Mouse (Mus musculus): ENCODE measurements around the gene Med25.

- TF ChIP-seq CTCF (IDR thresholded peaks at IDR 0.05; ENCODE audit: control insufficient read depth, insufficient read depth, low read length) (no peak), POLR2A (IDR thresholded peaks at IDR 0.05; ENCODE audit: borderline replicate concordance, control insufficient read depth, low read depth, low read length) (no peak)
Observed at GRCm38 (mm10) chr7:44868919-44869696, 23.4 kb downstream of the Med25 start.

All from bone marrow, adult 2 months (tissue).